In genomic region chr13:101289407-101289806, GRCm38 (mm10) we compare ENCODE assay signal across 29 mouse cellular contexts.
"Had no signal": no experiment of that assay in that cellular context is flagged by ENCODE, and none has a peak within 500 bp of the region (broad histone marks: within the 10 kb centered on the region; RNA-seq: fewer than 3 reads in every experiment).

No protein-coding gene starts in this region.

- H3K4me1 ChIP-seq: embryonic facial prominence, embryonic 12.5 days; embryonic facial prominence, embryonic 13.5 days; embryonic facial prominence, embryonic 15.5 days had no signal

- H3K4me3 ChIP-seq: embryonic facial prominence, embryonic 10.5 days; embryonic facial prominence, embryonic 12.5 days; embryonic facial prominence, embryonic 13.5 days; embryonic facial prominence, embryonic 15.5 days; erythroblast, embryonic 14.5 days; forebrain, embryonic 10.5 days; forebrain, embryonic 12.5 days; forebrain, embryonic 13.5 days; forebrain, embryonic 15.5 days; gastrocnemius, adult 2 months; heart, adult 2 months had no signal

- H3K36me3 ChIP-seq: embryonic facial prominence, embryonic 10.5 days; embryonic facial prominence, embryonic 12.5 days; embryonic facial prominence, embryonic 13.5 days; embryonic facial prominence, embryonic 15.5 days; forebrain, embryonic 10.5 days; forebrain, embryonic 12.5 days; forebrain, embryonic 15.5 days had no signal

- H3K9ac ChIP-seq: embryonic facial prominence, embryonic 12.5 days; embryonic facial prominence, embryonic 13.5 days; embryonic facial prominence, embryonic 15.5 days; forebrain, embryonic 12.5 days; forebrain, embryonic 13.5 days; forebrain, embryonic 15.5 days; forebrain, postnatal 0 days had no signal

- DNase-seq: cerebellum, adult 2 months; cerebellum, adult 8-10 months; cerebellum, adult 9-10 months; cerebellum, adult 9-11 months; cerebellum, postnatal 10 days; cerebellum, postnatal 14 days; cerebellum, postnatal 25 days; cerebellum, postnatal 36 days; embryo, embryonic 11 days; forebrain, postnatal 0 days; gastrocnemius, adult 2 months; gastrocnemius, postnatal 10 days; gastrocnemius, postnatal 14 days; gastrocnemius, postnatal 25 days; gastrocnemius, postnatal 36 days; heart, adult 11 months; heart, adult 18-20 months; heart, adult 2 months had no signal

- H3K4me2 ChIP-seq: embryonic facial prominence, embryonic 12.5 days; embryonic facial prominence, embryonic 13.5 days; embryonic facial prominence, embryonic 15.5 days; forebrain, embryonic 12.5 days; forebrain, embryonic 13.5 days; forebrain, embryonic 15.5 days had no signal

- H3K9me3 ChIP-seq: embryonic facial prominence, embryonic 10.5 days; embryonic facial prominence, embryonic 12.5 days; embryonic facial prominence, embryonic 13.5 days; embryonic facial prominence, embryonic 15.5 days; forebrain, embryonic 10.5 days; forebrain, embryonic 12.5 days; forebrain, embryonic 13.5 days; forebrain, embryonic 15.5 days had no signal

- H3K27me3 ChIP-seq: embryonic facial prominence, embryonic 12.5 days; embryonic facial prominence, embryonic 13.5 days; embryonic facial prominence, embryonic 15.5 days; forebrain, embryonic 12.5 days; forebrain, embryonic 13.5 days; forebrain, embryonic 15.5 days had no signal

- H3K27ac ChIP-seq: embryonic facial prominence, embryonic 10.5 days; embryonic facial prominence, embryonic 12.5 days; embryonic facial prominence, embryonic 13.5 days; embryonic facial prominence, embryonic 15.5 days; forebrain, embryonic 10.5 days; forebrain, embryonic 12.5 days; forebrain, embryonic 13.5 days; forebrain, embryonic 15.5 days; gastrocnemius, adult 2 months; heart, adult 2 months had no signal

- ATAC-seq: forebrain, embryonic 13.5 days; forebrain, embryonic 14.5 days; forebrain, embryonic 15.5 days; forebrain, embryonic 16.5 days; forebrain, postnatal 0 days had no signal
